ENCODE assay signal across 9 mouse cellular contexts in genomic region chr8:8335256-8335972, GRCm38 (mm10).
DNase-seq lines count a peak whose midpoint lies in the region; ATAC-seq and TF ChIP-seq lines count a peak whose summit lies in the region.
"Had no signal": no experiment of that assay in that cellular context is flagged by ENCODE, and none has a peak within 500 bp of the region (broad histone marks: within the 10 kb centered on the region; RNA-seq: fewer than 3 reads in every experiment).

No protein-coding gene starts in this region.

- ATAC-seq in neural tube, embryonic 11.5 days (ENCODE audit: insufficient read depth, low FRiP score, low TSS enrichment) = peak; percentile 69
- ATAC-seq in hindbrain, embryonic 13.5 days (ENCODE audit: low FRiP score) = peak; percentile 49; the same call in 1 of the 2 replicates
- no peak for ATAC-seq in forebrain, embryonic 11.5 days (replicated peaks; ENCODE audit: low FRiP score)

- DNase-seq in embryo, embryonic 11 days = peak; percentile 44
- DNase-seq in embryo, embryonic 10 days (ENCODE audit: low spot score) = no peak
- peak; percentile 55 for DNase-seq in neural tube, embryonic 11.5 days (ENCODE audit: low spot score)
- no peak for DNase-seq in neural tube, embryonic 10.5 days (ENCODE audit: extremely low spot score, low spot score)
- DNase-seq in forebrain, embryonic 11.5 days (ENCODE audit: low spot score) = no peak
- no peak for DNase-seq in adrenal gland, adult 18-20 months (ENCODE audit: low spot score in 2 of 2)

- no peak overlapping the region for H3K27ac ChIP-seq in neural tube, embryonic 11.5 days (ENCODE audit: low read depth, low read length)
- no peak overlapping the region; the same call in 1 of the 2 replicates for H3K27ac ChIP-seq in hindbrain, embryonic 13.5 days
- peak overlapping the region; percentile 55 for H3K27ac ChIP-seq in small intestine, adult 2 months (ENCODE audit: insufficient read depth, low read depth, low read length)
- H3K27ac ChIP-seq in forebrain, embryonic 11.5 days (ENCODE audit: low read depth, low read length) = no peak overlapping the region
- H3K27ac ChIP-seq: macrophage had no signal

- no peaks in the 10 kb centered on the region for H3K9me3 ChIP-seq in neural tube, embryonic 11.5 days (ENCODE audit: control insufficient read depth, low read length)
- H3K9me3 ChIP-seq in hindbrain, embryonic 13.5 days = no peaks in the 10 kb centered on the region
- H3K9me3 ChIP-seq in forebrain, embryonic 11.5 days (ENCODE audit: control insufficient read depth, low read length) = no peaks in the 10 kb centered on the region

- no peak overlapping the region for H3K9ac ChIP-seq in neural tube, embryonic 11.5 days (ENCODE audit: low read length)
- H3K9ac ChIP-seq in hindbrain, embryonic 13.5 days = no peak overlapping the region
- H3K9ac ChIP-seq in forebrain, embryonic 11.5 days (ENCODE audit: low read length) = no peak overlapping the region

- no peaks in the 10 kb centered on the region for H3K27me3 ChIP-seq in neural tube, embryonic 11.5 days (ENCODE audit: control insufficient read depth, insufficient read depth, low read length)
- 0 out of 2 replicates have a peak, but pooled peaks cover 3% of the 10 kb centered on the region for H3K27me3 ChIP-seq in hindbrain, embryonic 13.5 days
- no peaks in the 10 kb centered on the region for H3K27me3 ChIP-seq in small intestine, adult 2 months (ENCODE audit: control insufficient read depth, insufficient read depth, low read length)
- no peaks in the 10 kb centered on the region for H3K27me3 ChIP-seq in forebrain, embryonic 11.5 days (ENCODE audit: control insufficient read depth, insufficient read depth, low read length)

- H3K4me3 ChIP-seq in neural tube, embryonic 11.5 days (ENCODE audit: low read depth, low read length) = no peak overlapping the region
- H3K4me3 ChIP-seq in hindbrain, embryonic 13.5 days = no peak overlapping the region
- H3K4me3 ChIP-seq in small intestine, adult 2 months (ENCODE audit: low read depth, low read length) = peak overlapping the region; percentile 13; the same call in 1 of the 2 replicates
- no peak overlapping the region for H3K4me3 ChIP-seq in forebrain, embryonic 11.5 days (ENCODE audit: low read depth, low read length)

- no peak for TF ChIP-seq CTCF in small intestine, adult 2 months (IDR thresholded peaks at IDR 0.05; ENCODE audit: extremely low read depth, insufficient read length, insufficient replicate concordance, low read depth, low read length)

- peaks cover 7% of the 10 kb centered on the region for H3K4me1 ChIP-seq in neural tube, embryonic 11.5 days (ENCODE audit: control insufficient read depth, insufficient read depth, low read length)
- H3K4me1 ChIP-seq in hindbrain, embryonic 13.5 days (replicated peaks) = peaks cover 10% of the 10 kb centered on the region
- H3K4me1 ChIP-seq in small intestine, adult 2 months (ENCODE audit: control insufficient read depth, insufficient read depth, insufficient read length, low read length) = peaks cover 13% of the 10 kb centered on the region; the same call in 1 of the 2 replicates
- H3K4me1 ChIP-seq in forebrain, embryonic 11.5 days (replicated peaks; ENCODE audit: control insufficient read depth, insufficient read depth, low read length) = no peaks in the 10 kb centered on the region

- WGBS in neural tube, embryonic 11.5 days = 57% methylated on average over 19 of the region's 19 CpGs
- 53% methylated on average over 19 of the region's 19 CpGs for WGBS in hindbrain, embryonic 13.5 days
- WGBS in small intestine, adult 2 months = 40% methylated on average over 19 of the region's 19 CpGs
- 74% methylated on average over 19 of the region's 19 CpGs for WGBS in forebrain, embryonic 11.5 days

- H3K36me3 ChIP-seq in neural tube, embryonic 11.5 days (ENCODE audit: control insufficient read depth, insufficient read depth, low read length) = no peaks in the 10 kb centered on the region
- no peaks in the 10 kb centered on the region for H3K36me3 ChIP-seq in hindbrain, embryonic 13.5 days
- H3K36me3 ChIP-seq in small intestine, adult 2 months (ENCODE audit: control insufficient read depth, insufficient read depth, low read length) = no peaks in the 10 kb centered on the region
- H3K36me3 ChIP-seq in forebrain, embryonic 11.5 days (ENCODE audit: control insufficient read depth, insufficient read depth, low read length) = no peaks in the 10 kb centered on the region

- TF ChIP-seq POLR2A in small intestine, adult 2 months (IDR thresholded peaks at IDR 0.05; ENCODE audit: low read depth, low read length) = no peak

- H3K4me2 ChIP-seq in neural tube, embryonic 11.5 days (ENCODE audit: low read depth) = 0 out of 2 replicates have a peak overlapping the region, but pooled peaks have one; percentile 4
- peak overlapping the region; percentile 7; the same call in 1 of the 2 replicates for H3K4me2 ChIP-seq in hindbrain, embryonic 13.5 days
- H3K4me2 ChIP-seq in forebrain, embryonic 11.5 days (ENCODE audit: low read depth, low read length, severe bottlenecking) = no peak overlapping the region

Comparison
In these comparisons a context has a peak if more than half of its experiments do, and no peak if none do; other contexts are left out.
1. DNase-seq: peak in embryo, embryonic 11 days (single experiment) and neural tube, embryonic 11.5 days (single experiment); none in embryo, embryonic 10 days (single experiment), neural tube, embryonic 10.5 days (single experiment), forebrain, embryonic 11.5 days (single experiment) and adrenal gland, adult 18-20 months (0 of 2).